Mouse (Mus musculus): ENCODE data around the gene Foxp1. TPM values are rescaled to one million over a fixed set of nuclear protein-coding genes. Genes with fewer than 3 reads are reported as not detected.

Foxp1 gene
- polyA plus RNA-seq, 1 experiment from 2014 or later = 77.5 TPM

- WGBS = 54% methylated on average over 21 of the region's 21 CpGs
- 0 out of 2 replicates have a peak, but pooled peaks cover 12% of the 10 kb centered on the region for H3K4me1 ChIP-seq
- H3K4me2 ChIP-seq (replicated peaks) = no peak overlapping the region
- H3K27me3 ChIP-seq = no peaks in the 10 kb centered on the region
- H3K36me3 ChIP-seq = no peaks in the 10 kb centered on the region
- H3K9ac ChIP-seq = no peak overlapping the region
- peak; percentile 52 for ATAC-seq (ENCODE audit: insufficient number of reproducible peaks, low FRiP score, low TSS enrichment, low read depth)
- H3K4me3 ChIP-seq (replicated peaks) = no peak overlapping the region
- no peaks in the 10 kb centered on the region for H3K9me3 ChIP-seq (replicated peaks)
- no peak overlapping the region for H3K27ac ChIP-seq (replicated peaks)
These were observed 528.3 kb downstream of the Foxp1 start for GRCm38 (mm10) chr6:98994104-98994787.

- ATAC-seq (ENCODE audit: insufficient number of reproducible peaks, low FRiP score, low TSS enrichment, low read depth) = no peak
- H3K9ac ChIP-seq = no peak overlapping the region
- no peak overlapping the region for H3K27ac ChIP-seq (replicated peaks)
- no peak overlapping the region for H3K4me3 ChIP-seq (replicated peaks)
- no peaks in the 10 kb centered on the region for H3K9me3 ChIP-seq (replicated peaks)
- no peaks in the 10 kb centered on the region for H3K36me3 ChIP-seq
- H3K4me1 ChIP-seq = 0 out of 2 replicates have a peak, but pooled peaks cover 8% of the 10 kb centered on the region
- 68% methylated on average over 3 of the region's 3 CpGs for WGBS
- no peak overlapping the region for H3K4me2 ChIP-seq (replicated peaks)
- H3K27me3 ChIP-seq = no peaks in the 10 kb centered on the region
These were observed 529.3 kb downstream of the Foxp1 start for GRCm38 (mm10) chr6:98993231-98993630.

DNA sequence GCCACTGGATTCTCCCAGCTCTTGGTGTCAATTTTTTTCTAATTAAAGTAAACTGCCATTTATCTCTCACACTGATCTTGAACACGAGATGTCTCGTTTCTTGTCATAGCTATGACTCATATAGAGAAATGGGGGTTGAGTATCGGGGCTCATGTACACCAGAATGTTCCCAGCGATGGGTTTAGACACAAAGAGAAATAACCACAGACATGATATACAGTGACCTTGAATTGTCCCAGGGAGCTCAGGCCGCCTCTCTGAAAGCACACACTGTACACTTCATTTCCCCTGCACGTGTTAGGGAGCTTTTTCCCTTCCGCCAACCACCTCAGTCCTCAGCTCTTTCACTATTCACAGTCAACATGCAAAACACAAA is 529.8 kb downstream of the Foxp1 start:
- WGBS = 71% methylated on average over 7 of the region's 7 CpGs
- Histone ChIP-seq H3K27ac (replicated peaks) (no peak overlapping the region), H3K4me2 (replicated peaks) (no peak overlapping the region), H3K36me3 (no peaks in the 10 kb centered on the region), H3K27me3 (no peaks in the 10 kb centered on the region), H3K9me3 (replicated peaks) (no peaks in the 10 kb centered on the region), H3K9ac (no peak overlapping the region), H3K4me3 (replicated peaks) (no peak overlapping the region), H3K4me1 (0 out of 2 replicates have a peak, but pooled peaks cover 8% of the 10 kb centered on the region)
- ATAC-seq (ENCODE audit: insufficient number of reproducible peaks, low FRiP score, low TSS enrichment, low read depth) = no peak

DNA sequence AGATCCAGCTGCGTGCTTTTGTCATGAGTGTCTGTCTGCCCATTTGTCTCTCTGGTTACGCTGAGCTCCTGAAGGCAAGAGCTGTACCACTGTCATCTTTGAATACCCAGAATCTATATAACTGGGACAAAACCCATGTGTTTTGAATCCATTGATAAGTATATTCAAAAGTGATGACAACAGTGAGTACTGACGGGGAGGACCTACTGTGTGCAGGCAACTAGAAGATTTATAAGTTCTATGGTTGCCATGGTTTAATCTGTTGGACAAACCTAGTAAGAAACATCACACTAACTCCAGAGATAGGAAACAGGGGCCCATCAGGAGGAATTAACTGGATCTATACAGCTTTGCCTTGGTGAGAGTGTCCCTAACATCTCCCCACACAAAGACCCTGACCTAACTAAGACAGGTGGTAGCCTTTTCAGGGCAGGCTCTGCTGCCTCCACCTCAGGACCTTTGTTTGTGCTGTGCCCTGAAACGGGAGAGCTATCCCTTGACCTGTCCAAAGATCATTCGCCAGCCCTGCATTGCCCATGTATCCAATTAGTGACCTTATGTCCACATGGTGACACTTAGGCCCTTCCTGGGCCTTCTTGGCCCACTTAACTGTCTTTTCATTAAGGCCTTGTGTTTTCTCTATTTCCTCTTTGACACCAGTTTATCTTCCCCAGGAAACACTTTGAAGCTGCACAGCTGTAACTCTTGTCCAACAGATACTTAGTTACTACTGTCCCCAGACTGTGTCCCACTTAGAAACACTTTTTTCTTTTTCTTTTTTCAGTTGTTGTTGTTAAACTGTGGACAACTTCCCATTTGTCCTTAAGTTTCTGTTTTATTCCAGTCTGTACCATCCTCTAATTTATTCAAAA is 530.4 kb downstream of the Foxp1 start:
- 82% methylated on average over 5 of the region's 5 CpGs for WGBS
- ATAC-seq (ENCODE audit: insufficient number of reproducible peaks, low FRiP score, low TSS enrichment, low read depth) = no peak
- H3K9me3 ChIP-seq (replicated peaks) = no peaks in the 10 kb centered on the region

GRCm38 (mm10) chr6:98987533-98988169 is 534.9 kb downstream of the Foxp1 start:
- Histone ChIP-seq H3K27me3 (no peaks in the 10 kb centered on the region), H3K4me1 (no peaks in the 10 kb centered on the region), H3K9me3 (replicated peaks) (no peaks in the 10 kb centered on the region), H3K27ac (replicated peaks) (no peak overlapping the region), H3K36me3 (no peaks in the 10 kb centered on the region), H3K9ac (no peak overlapping the region), H3K4me3 (replicated peaks) (no peak overlapping the region), H3K4me2 (replicated peaks) (no peak overlapping the region)
- WGBS = 86% methylated on average over 6 of the region's 6 CpGs
- ATAC-seq (ENCODE audit: insufficient number of reproducible peaks, low FRiP score, low TSS enrichment, low read depth) = no peak

More for the DNA sequence above, 530.4 kb downstream of the Foxp1 start:
- no peak overlapping the region for H3K9ac ChIP-seq
- H3K27ac ChIP-seq (replicated peaks) = no peak overlapping the region
- H3K4me3 ChIP-seq (replicated peaks) = no peak overlapping the region
- no peaks in the 10 kb centered on the region for H3K27me3 ChIP-seq
- 0 out of 2 replicates have a peak, but pooled peaks cover 8% of the 10 kb centered on the region for H3K4me1 ChIP-seq
- no peak overlapping the region for H3K4me2 ChIP-seq (replicated peaks)
- no peaks in the 10 kb centered on the region for H3K36me3 ChIP-seq

GRCm38 (mm10) chr6:98985452-98985851 is 537.1 kb downstream of the Foxp1 start:
- H3K9ac ChIP-seq = no peak overlapping the region
- no peaks in the 10 kb centered on the region for H3K4me1 ChIP-seq
- H3K27ac ChIP-seq (replicated peaks) = no peak overlapping the region
- WGBS = 84% methylated on average over 2 of the region's 2 CpGs
- no peaks in the 10 kb centered on the region for H3K36me3 ChIP-seq
- ATAC-seq (ENCODE audit: insufficient number of reproducible peaks, low FRiP score, low TSS enrichment, low read depth) = no peak
- no peak overlapping the region for H3K4me2 ChIP-seq (replicated peaks)
- H3K27me3 ChIP-seq = no peaks in the 10 kb centered on the region
- H3K9me3 ChIP-seq (replicated peaks) = no peaks in the 10 kb centered on the region
- no peak overlapping the region for H3K4me3 ChIP-seq (replicated peaks)

DNA sequence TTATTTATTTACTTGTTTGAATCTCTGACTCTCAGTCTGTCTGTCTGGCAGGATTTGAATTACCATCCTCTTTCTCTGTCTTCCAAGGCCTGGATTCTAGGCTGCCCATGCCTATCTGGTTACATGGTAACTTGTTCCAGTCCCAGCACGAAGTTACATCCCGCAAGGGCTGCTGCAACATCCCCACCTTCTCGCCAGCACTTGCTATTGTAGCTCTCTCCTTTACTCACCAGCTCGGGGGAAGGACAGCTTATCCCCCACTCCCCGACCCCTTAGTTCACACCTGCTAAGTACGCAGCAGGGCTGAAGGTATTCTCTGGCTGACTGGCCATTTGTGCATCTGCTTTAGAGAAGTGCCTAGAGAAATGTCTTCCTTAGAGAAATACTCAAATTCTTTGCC is 537.9 kb downstream of the Foxp1 start:
- no peak for ATAC-seq (ENCODE audit: insufficient number of reproducible peaks, low FRiP score, low TSS enrichment, low read depth)
- Histone ChIP-seq H3K4me1 (no peaks in the 10 kb centered on the region), H3K4me3 (replicated peaks) (no peak overlapping the region), H3K9ac (no peak overlapping the region), H3K4me2 (replicated peaks) (no peak overlapping the region), H3K36me3 (no peaks in the 10 kb centered on the region), H3K27me3 (no peaks in the 10 kb centered on the region), H3K9me3 (replicated peaks) (no peaks in the 10 kb centered on the region), H3K27ac (replicated peaks) (no peak overlapping the region)
- 79% methylated on average over 6 of the region's 6 CpGs for WGBS

DNA sequence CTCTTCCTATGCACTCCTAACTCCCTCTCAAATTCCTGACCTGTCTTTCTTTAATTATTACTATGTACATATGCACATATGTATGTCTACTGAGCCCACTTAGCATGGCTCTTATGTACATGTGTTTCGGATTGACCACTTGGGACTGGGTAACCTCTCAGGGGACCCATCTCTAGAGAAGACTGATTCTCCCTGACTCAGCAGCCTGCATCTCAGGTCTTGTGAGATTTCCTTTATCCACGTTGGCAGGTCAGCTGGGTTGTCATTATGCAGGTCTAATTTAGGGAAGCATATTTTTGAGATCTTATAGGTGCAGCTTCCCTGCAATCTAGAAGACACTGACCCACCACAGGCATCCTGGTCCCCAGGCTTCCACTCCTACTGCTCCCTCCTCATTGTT is 538.5 kb downstream of the Foxp1 start:
- Histone ChIP-seq H3K4me1 (no peaks in the 10 kb centered on the region), H3K27ac (replicated peaks) (no peak overlapping the region), H3K36me3 (no peaks in the 10 kb centered on the region), H3K9ac (no peak overlapping the region), H3K4me3 (replicated peaks) (no peak overlapping the region), H3K4me2 (replicated peaks) (no peak overlapping the region), H3K27me3 (no peaks in the 10 kb centered on the region), H3K9me3 (replicated peaks) (no peaks in the 10 kb centered on the region)
- 74% methylated on average over 2 of the region's 2 CpGs for WGBS
- no peak for ATAC-seq (ENCODE audit: insufficient number of reproducible peaks, low FRiP score, low TSS enrichment, low read depth)

- 87% methylated on average over 3 of the region's 3 CpGs for WGBS
- H3K9me3 ChIP-seq (replicated peaks) = no peaks in the 10 kb centered on the region
- no peaks in the 10 kb centered on the region for H3K27me3 ChIP-seq
- no peak overlapping the region for H3K4me3 ChIP-seq (replicated peaks)
- H3K9ac ChIP-seq = no peak overlapping the region
- no peak for ATAC-seq (ENCODE audit: insufficient number of reproducible peaks, low FRiP score, low TSS enrichment, low read depth)
- H3K4me2 ChIP-seq (replicated peaks) = no peak overlapping the region
- no peaks in the 10 kb centered on the region for H3K36me3 ChIP-seq
- no peaks in the 10 kb centered on the region for H3K4me1 ChIP-seq
- no peak overlapping the region for H3K27ac ChIP-seq (replicated peaks)
These were observed 539.1 kb downstream of the Foxp1 start for GRCm38 (mm10) chr6:98983311-98983838.

DNA sequence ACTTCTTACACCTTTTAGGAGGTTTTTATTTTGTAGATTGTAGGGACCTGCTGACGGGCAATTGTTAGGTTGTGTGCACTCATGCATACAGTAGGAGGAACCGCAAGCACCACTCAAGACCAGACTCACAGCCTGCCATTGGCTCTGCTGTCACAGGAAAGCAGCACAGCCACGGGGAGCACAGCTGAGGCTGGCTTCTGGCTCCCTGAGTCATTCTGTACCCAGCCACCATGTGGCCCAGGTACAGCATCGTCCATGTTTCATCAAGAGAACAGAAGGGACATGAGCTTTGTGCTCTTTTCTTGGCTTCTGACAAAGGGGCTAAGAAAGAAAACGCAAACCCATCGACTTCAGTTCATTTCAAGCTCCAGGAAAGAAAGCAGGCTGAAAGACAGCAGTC is 541.3 kb downstream of the Foxp1 start:
- no peak overlapping the region for H3K27ac ChIP-seq (replicated peaks)
- no peak overlapping the region for H3K4me3 ChIP-seq (replicated peaks)
- H3K4me1 ChIP-seq = no peaks in the 10 kb centered on the region
- no peaks in the 10 kb centered on the region for H3K9me3 ChIP-seq (replicated peaks)
- WGBS = 79% methylated on average over 6 of the region's 6 CpGs
- no peak for ATAC-seq (ENCODE audit: insufficient number of reproducible peaks, low FRiP score, low TSS enrichment, low read depth)
- no peak overlapping the region for H3K4me2 ChIP-seq (replicated peaks)
- peaks cover 13% of the 10 kb centered on the region for H3K36me3 ChIP-seq
- H3K27me3 ChIP-seq = no peaks in the 10 kb centered on the region
- H3K9ac ChIP-seq = no peak overlapping the region

DNA sequence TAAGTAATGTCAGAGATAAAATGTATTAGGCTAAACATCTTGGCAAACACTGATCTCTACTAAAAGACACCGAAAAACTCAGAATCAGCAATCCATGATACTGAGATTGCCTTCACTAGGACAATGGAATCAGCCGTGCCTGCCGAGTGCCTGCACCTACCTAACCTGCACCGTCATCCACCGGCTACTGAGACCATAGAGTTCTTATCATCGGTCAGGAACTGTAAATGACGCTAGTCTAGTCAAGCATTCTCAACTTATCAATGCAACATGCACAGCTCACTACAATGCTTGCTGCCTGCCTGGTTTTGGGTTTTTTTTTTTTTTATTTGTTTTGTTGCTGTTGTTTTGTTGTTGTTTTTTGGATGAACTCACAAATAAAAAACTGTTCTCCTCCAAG is 542.1 kb downstream of the Foxp1 start:
- no peak overlapping the region for H3K9ac ChIP-seq
- ATAC-seq (ENCODE audit: insufficient number of reproducible peaks, low FRiP score, low TSS enrichment, low read depth) = no peak
- H3K36me3 ChIP-seq = peaks cover 18% of the 10 kb centered on the region
- 83% methylated on average over 7 of the region's 7 CpGs for WGBS
- no peaks in the 10 kb centered on the region for H3K4me1 ChIP-seq
- no peaks in the 10 kb centered on the region for H3K9me3 ChIP-seq (replicated peaks)
- H3K27me3 ChIP-seq = no peaks in the 10 kb centered on the region
- H3K27ac ChIP-seq (replicated peaks) = no peak overlapping the region
- no peak overlapping the region for H3K4me2 ChIP-seq (replicated peaks)
- H3K4me3 ChIP-seq (replicated peaks) = no peak overlapping the region
